Mouse (Mus musculus) 416B (cell line): ENCODE data around the gene Snai3.

Source experiments
- DNase-seq: peaks from one replicate; pipeline ENCODE4 v3.0.0; 2011; ENCODE audit warnings: low read depth

The Snai3 gene

GRCm38 (mm10) chr8:122460524-122461472 is at the start of gene Snai3:
Gene Snai3 (minus strand): TSS chr8:122460733.
- peak; percentile 57 for DNase-seq

- peak; percentile 87 for DNase-seq
Observed at GRCm38 (mm10) chr8:122500856-122501255, 40.3 kb upstream of the Snai3 start.

- DNase-seq: no peak
Observed at GRCm38 (mm10) chr8:122497912-122498311, 37.4 kb upstream of the Snai3 start.

GRCm38 (mm10) chr8:122497016-122497734 is 36.6 kb upstream of the Snai3 start:
- DNase-seq: peak; percentile 82

GRCm38 (mm10) chr8:122488387-122488786 is 27.9 kb upstream of the Snai3 start:
- DNase-seq: no peak

- DNase-seq: peak; percentile 90
Observed at GRCm38 (mm10) chr8:122484831-122485230, 24.3 kb upstream of the Snai3 start.

GRCm38 (mm10) chr8:122483877-122484276 is 23.3 kb upstream of the Snai3 start:
- DNase-seq: peak; percentile 54

GRCm38 (mm10) chr8:122482448-122482847 is 21.9 kb upstream of the Snai3 start:
- DNase-seq: no peak

- peak; percentile 84 for DNase-seq
Observed at GRCm38 (mm10) chr8:122475580-122476320, 15.2 kb upstream of the Snai3 start, which contains the start of the genes Rnf166 and Ctu2. Gene Rnf166 (minus strand): TSS chr8:122476064. Gene Ctu2 (plus strand): TSS chr8:122476143.

GRCm38 (mm10) chr8:122474951-122475560 is 14.5 kb upstream of the Snai3 start:
- peak; percentile 64 for DNase-seq

- DNase-seq: peak; percentile 95
Observed at GRCm38 (mm10) chr8:122473911-122474421, 13.4 kb upstream of the Snai3 start.

GRCm38 (mm10) chr8:122470691-122471090 is 10.2 kb upstream of the Snai3 start:
- no peak for DNase-seq

- no peak for DNase-seq
Observed at GRCm38 (mm10) chr8:122469965-122470364, 9.4 kb upstream of the Snai3 start.

GRCm38 (mm10) chr8:122469407-122469806 is 8.9 kb upstream of the Snai3 start:
- no peak for DNase-seq

- DNase-seq: no peak
Observed at GRCm38 (mm10) chr8:122467816-122468215, 7.3 kb upstream of the Snai3 start.

GRCm38 (mm10) chr8:122464985-122465384 is 4.5 kb upstream of the Snai3 start:
- DNase-seq: no peak

- peak; percentile 62 for DNase-seq
Observed at GRCm38 (mm10) chr8:122463651-122464640, 3.4 kb upstream of the Snai3 start.

- no peak for DNase-seq
Observed at GRCm38 (mm10) chr8:122462510-122462909, 2.0 kb upstream of the Snai3 start.

- DNase-seq: peak; percentile 24
Observed at GRCm38 (mm10) chr8:122461473-122462148, 1.1 kb upstream of the Snai3 start.

GRCm38 (mm10) chr8:122459990-122460389 is 543 bp downstream of the Snai3 start:
- no peak for DNase-seq
